Mouse (Mus musculus): ENCODE measurements at regions not wholly inside any gene's neighbourhood (a gene's known extent, or its start where the extent isn't known, plus 50 kb on each side); places are given as distances from the start of the nearest gene placed in this dataset.

DNA sequence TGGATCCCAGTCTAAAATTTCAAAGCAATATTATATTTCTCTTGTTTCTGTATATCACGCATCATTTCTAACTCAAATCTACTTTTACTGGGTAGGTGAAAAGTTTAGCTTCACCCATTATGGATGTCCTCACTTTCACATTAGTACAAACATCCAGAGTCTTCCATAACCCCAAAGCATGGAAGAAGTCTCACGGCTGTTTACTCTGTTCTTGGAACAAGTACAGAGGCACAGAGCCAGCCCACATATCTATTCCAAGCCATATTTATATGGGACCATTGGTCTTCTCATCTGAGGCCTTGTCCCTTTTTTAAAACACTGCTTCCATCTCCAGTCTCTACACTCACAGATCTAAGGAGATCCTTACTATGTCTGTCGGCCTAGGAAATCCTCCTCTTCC, 192.8 kb downstream of the Tm2d1 start:
- no peak for DNase-seq

DNA sequence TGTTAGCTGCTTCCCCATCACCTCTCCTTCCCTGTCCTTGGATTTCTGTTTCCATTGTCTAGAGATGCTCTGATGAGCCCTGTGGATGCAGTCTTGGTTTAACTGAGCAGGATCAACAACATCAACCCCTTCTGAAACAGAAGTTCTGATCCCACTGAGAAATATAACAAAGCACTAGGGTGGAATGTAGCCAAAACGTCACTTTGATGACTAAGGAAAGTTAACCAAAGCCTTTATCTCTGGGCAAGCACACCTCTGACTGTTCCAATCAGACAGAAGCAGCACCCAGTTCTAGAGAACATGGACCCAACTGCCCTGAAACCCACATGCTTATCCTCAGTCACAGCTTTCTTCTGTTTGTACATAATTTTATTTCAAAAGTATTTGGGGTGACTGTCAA, 193.2 kb downstream of the Tm2d1 start:
- no peak for DNase-seq

DNA sequence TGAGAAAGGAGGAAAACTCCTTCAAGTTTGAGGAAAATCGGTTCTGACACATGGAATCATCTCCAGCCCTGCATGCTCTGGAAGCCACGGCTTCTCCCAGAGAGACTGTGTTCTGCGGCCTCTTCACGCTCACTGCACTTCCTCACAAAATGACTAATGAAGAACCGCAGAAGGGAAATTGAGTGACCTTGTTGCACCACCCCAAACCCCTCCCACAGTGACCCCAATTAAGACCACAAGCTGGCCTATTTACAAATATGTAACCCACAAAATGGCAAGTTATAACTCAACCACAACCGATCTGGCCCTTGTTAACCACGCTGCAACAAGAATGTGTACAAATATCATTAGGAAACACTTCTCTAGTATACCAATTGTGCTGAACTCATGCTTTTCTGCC, 194.2 kb downstream of the Tm2d1 start:
- DNase-seq, result no peak

DNA sequence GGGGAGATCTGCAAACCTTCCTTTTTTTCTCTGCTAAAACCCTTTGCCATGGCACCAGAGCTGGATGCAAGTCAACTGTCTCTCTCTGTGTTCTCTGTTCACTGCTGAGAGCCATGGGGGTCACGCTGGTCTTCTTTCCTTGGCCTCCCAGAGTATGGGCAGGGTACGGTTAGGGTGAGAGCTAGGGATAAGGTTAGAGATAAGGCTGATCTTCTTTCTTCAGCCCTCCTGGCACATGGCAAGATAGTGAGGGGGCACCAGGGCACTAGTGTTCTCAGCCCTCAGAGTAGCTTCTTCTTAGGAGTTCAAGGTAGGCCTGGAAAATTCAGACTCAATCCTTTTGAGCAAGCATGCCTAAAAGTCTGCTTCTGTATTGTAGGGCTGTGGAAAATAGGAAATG, 196.1 kb downstream of the Tm2d1 start:
- no peak for DNase-seq

DNA sequence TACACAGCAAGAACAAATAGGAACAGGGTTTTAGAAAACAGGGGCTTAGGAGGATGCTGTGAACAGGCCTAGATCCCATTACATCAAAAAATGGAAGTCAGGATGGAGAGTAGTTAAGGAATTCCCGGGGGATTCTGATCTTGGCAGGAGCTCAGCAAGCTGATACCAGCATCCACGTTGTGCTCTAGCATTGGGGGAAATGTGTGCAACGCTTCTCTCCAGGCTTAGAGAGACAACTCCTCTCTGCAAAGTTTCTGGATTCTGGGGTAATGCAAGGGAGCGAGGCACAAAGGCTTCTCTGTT, 201.1 kb downstream of the Tm2d1 start:
- no peak for DNase-seq

DNA sequence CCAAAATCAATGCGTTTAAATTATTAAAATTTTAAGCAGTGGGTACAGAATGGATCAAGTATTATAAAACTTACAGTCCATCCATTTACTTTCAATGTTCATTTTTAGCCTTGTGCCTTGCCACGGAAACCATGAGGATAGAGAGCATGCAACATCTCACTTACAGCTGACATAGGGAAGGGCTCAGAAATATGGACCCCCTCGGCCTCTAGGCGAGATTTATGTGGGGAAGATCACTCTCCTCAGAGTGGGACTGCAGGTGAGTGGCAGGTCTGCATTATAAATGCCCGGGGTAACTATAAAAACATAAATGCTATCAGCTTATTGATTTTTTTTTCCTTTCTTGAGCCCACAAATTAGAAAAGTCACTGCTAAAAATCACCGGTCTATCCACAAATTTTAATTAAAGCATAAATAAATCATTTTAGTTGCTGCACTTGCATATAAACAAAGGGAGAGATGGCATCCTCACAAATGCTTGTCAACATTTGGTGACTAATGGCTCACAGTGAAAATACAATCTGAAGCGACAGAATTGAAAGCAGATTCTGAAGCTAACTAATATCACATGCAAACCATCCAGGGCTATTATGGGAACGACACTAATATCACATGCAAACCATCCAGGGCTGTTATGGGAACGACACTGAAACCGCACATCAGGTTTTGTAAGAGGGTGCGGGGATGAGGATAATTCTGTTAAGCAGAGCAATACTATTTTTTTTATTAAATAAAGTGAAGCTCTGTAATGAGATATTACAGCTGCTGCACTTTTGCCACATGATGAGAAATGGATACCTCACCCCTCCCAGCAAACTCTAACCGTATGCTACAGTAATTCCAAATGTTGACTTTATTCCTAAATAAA, 201.7 kb downstream of the Tm2d1 start:
- no peak for DNase-seq

DNA sequence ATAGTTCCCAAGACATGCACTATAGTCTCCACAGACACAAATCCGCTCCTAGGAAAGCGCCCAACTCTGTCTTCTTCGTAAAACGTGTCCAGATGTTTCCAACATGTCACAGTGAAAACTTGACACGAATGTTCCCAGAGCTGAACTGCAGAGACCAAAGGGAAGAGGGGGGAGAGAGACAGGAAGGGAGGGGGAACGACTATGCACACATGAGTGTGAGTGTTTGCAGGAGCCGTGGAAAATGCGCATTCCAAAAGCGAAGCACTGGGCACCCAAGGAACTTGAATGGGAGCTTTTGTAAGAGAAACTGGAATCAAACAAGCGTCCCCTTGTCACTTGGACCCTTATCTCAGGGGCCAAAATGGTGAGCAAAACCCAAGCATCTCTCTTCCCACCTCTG, 202.8 kb downstream of the Tm2d1 start:
- no peak for DNase-seq
